Mouse (Mus musculus): ENCODE data around the gene Cyp26c1. TPM values are rescaled to one million over a fixed set of nuclear protein-coding genes. Genes with fewer than 3 reads are reported as not detected.
A peak's percentile ranks its signal among the peaks of the same experiment; 100 is the strongest.

Gene Cyp26c1
- polyA plus RNA-seq, 1 experiment from 2014 or later = not detected

DNA sequence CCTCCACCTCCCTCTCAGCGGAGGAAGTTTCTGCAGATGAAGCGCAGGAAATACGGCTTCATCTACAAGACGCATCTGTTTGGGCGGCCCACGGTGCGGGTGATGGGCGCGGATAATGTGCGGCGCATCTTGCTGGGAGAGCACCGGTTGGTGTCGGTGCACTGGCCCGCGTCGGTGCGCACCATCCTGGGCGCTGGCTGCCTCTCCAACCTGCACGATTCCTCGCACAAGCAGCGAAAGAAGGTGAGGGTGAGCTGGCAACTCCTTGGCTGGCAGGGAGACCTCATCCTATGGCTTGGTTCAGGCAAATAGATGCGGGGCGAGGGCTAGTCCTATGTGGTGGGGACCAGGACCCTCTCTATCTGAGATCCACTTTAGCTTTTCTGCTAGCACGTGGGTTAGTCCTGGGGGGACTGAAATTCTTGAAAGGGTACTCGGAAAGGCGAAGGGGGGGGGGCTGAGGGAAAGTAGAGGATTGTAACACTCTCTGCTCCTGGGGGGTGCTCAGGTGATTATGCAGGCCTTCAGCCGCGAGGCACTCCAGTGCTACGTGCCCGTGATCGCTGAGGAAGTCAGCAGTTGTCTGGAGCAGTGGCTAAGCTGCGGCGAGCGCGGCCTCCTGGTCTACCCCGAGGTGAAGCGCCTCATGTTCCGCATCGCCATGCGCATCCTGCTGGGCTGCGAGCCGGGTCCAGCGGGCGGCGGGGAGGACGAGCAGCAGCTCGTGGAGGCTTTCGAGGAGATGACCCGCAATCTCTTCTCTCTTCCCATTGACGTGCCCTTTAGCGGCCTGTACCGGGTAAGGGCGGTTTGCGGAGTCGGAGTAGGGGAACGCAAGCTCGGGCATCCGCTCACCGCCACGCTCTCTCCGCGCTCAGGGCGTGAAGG, 13.1 kb downstream of the Cyp26c1 start:
- Histone ChIP-seq H3K4me1 (ENCODE audit: insufficient read depth) (no peaks in the 10 kb centered on the region; the same call in 1 of the 2 replicates), H3K27me3 (ENCODE audit: insufficient read depth, low read length) (peaks cover 100% of the 10 kb centered on the region), H3K4me3 (ENCODE audit: low read depth, low read length) (peak overlapping the region; percentile 33), H3K36me3 (ENCODE audit: insufficient read depth) (no peaks in the 10 kb centered on the region), H3K9me3 (ENCODE audit: low read depth, low read length) (no peaks in the 10 kb centered on the region), H3K4me2 (peak overlapping the region; percentile 58), H3K27ac (ENCODE audit: low read depth) (no peak overlapping the region), H3K9ac (no peak overlapping the region)
- WGBS = 1% methylated on average over 63 of the region's 63 CpGs
- no peak for TF ChIP-seq CTCF (IDR thresholded peaks at IDR 0.05; ENCODE audit: low read depth)
- DNase-seq = peak; percentile 53
- no peak for ATAC-seq (ENCODE audit: insufficient read depth)

DNA sequence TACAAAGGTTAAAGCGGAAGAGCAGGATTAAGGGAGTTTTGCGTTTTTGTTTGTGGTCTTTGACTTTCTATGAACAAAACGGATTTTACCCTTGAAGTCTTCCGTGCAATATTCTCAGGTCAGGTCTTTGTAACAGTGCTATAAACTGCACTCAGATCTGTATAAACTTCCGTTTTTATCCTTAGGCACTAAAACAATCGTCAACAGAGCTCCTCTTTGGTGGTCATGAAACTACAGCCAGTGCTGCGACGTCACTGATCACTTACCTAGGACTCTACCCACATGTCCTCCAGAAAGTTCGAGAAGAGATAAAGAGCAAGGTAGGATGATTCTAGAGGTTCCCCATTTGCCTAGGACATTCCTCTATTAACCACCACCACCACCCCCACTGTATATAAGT, 14.3 kb downstream of the Cyp26c1 start:
- no peak for DNase-seq
- Histone ChIP-seq H3K27ac (ENCODE audit: low read depth) (no peak overlapping the region), H3K9me3 (ENCODE audit: low read depth, low read length) (no peaks in the 10 kb centered on the region), H3K4me2 (no peak overlapping the region), H3K4me3 (ENCODE audit: low read depth, low read length) (no peak overlapping the region), H3K27me3 (ENCODE audit: insufficient read depth, low read length) (peaks cover 90% of the 10 kb centered on the region), H3K36me3 (ENCODE audit: insufficient read depth) (no peaks in the 10 kb centered on the region), H3K4me1 (ENCODE audit: insufficient read depth) (no peaks in the 10 kb centered on the region; the same call in 1 of the 2 replicates), H3K9ac (no peak overlapping the region)
- no peak for TF ChIP-seq CTCF (IDR thresholded peaks at IDR 0.05; ENCODE audit: low read depth)
- WGBS = 24% methylated on average over 9 of the region's 9 CpGs
- ATAC-seq (ENCODE audit: insufficient read depth) = no peak

DNA sequence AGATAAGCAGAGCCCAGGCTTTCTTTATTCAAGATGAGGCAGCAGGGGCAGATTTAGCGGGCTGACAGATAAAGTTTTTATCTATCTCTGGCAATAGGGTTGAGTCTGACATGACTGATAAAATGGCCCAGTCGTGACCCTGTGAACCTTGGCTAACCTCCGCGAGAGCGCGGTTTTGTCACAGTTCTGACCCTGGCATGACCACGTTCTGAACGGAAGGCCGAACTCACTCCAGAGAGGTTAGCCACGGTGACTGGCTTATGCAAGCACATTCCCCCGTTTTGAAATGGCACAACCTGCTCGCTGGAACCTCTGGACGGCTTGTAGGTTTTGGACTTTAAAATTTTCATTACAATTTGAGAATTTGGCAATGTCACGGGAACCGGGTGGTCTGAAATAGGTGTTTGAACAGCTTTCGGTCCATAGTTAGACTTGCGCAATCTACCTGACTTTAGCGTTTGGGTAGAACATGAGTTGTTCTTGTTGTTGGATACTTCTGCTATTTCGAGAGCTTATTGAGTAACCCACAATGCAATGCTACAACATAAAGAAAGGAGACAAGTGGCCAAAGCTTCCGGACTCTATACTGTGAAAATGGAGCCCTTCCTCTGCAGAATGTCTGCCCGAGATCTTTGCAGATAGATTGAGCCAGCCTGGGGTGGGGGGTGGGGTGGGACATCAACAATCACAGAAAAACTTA, 17.1 kb downstream of the Cyp26c1 start:
- Histone ChIP-seq H3K27ac (ENCODE audit: low read depth) (no peak overlapping the region), H3K4me3 (ENCODE audit: low read depth, low read length) (no peak overlapping the region), H3K27me3 (ENCODE audit: insufficient read depth, low read length) (peaks cover 62% of the 10 kb centered on the region), H3K9me3 (ENCODE audit: low read depth, low read length) (no peaks in the 10 kb centered on the region), H3K9ac (no peak overlapping the region), H3K4me1 (ENCODE audit: insufficient read depth) (no peaks in the 10 kb centered on the region), H3K36me3 (ENCODE audit: insufficient read depth) (no peaks in the 10 kb centered on the region), H3K4me2 (no peak overlapping the region)
- no peak for TF ChIP-seq CTCF (IDR thresholded peaks at IDR 0.05; ENCODE audit: low read depth)
- 36% methylated on average over 21 of the region's 21 CpGs for WGBS
- ATAC-seq (ENCODE audit: insufficient read depth) (no peak), DNase-seq (no peak)

DNA sequence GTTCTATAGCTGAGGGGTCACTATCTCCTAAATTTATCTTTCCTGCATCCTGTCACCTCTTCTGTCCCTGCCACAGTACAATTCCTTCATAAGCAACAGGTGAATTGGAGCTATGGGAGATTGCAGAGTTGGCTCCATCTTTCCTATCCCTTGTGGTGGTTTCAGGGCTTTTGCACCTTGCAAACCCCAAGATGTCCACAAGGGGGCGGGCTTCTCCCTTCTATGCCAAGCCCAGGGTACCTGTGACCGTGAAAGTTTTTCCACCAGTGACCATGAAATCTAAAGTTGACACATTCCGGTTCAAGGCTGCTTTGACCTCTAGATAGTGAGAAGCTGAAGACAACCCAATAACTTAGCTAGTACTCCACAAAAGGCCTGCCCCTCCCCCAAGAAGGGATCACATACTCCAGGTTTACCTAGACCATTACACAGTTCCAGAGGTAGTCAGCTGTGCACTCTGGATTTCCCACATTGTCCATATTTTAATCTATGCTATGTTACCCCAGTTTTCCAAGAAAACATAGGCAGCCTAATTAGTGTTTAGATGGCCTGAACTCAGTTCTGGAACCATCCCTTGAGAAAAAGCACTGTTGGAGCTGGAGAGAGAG, 18.6 kb downstream of the Cyp26c1 start:
- peaks cover 47% of the 10 kb centered on the region for H3K27me3 ChIP-seq (ENCODE audit: insufficient read depth, low read length)
- no peaks in the 10 kb centered on the region for H3K36me3 ChIP-seq (ENCODE audit: insufficient read depth)
- peak; percentile 89 for TF ChIP-seq CTCF (IDR thresholded peaks at IDR 0.05; ENCODE audit: low read depth)
- no peaks in the 10 kb centered on the region for H3K4me1 ChIP-seq (ENCODE audit: insufficient read depth)
- H3K4me2 ChIP-seq = no peak overlapping the region
- H3K9ac ChIP-seq = no peak overlapping the region
- peak; percentile 79 for DNase-seq
- no peaks in the 10 kb centered on the region for H3K9me3 ChIP-seq (ENCODE audit: low read depth, low read length)
- H3K4me3 ChIP-seq (ENCODE audit: low read depth, low read length) = no peak overlapping the region
- no peak overlapping the region for H3K27ac ChIP-seq (ENCODE audit: low read depth)
- ATAC-seq (ENCODE audit: insufficient read depth) = peak; percentile 60; the same call in 1 of the 2 replicates
- 4% methylated on average over 3 of the region's 3 CpGs for WGBS

DNA sequence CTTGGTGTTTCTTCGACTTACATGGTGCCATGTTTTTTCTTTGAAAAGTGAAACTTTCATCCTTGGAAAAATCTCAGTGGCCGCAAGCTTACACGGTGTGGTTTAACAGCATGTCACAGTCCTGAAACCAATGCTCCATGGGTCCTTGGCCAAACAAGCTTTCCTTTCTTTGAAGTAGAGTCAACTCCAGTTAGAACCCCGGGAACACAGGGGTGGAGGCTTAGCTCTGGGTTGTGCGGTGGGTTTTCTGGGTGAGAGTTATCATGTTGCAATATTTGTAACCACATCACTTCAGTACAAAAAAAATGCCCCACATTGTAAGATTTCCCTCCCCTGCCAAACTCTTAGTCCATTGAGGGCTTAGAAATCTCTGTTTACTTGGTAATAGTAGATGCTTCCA, 20.3 kb downstream of the Cyp26c1 start:
- ATAC-seq (ENCODE audit: insufficient read depth) = no peak

DNA sequence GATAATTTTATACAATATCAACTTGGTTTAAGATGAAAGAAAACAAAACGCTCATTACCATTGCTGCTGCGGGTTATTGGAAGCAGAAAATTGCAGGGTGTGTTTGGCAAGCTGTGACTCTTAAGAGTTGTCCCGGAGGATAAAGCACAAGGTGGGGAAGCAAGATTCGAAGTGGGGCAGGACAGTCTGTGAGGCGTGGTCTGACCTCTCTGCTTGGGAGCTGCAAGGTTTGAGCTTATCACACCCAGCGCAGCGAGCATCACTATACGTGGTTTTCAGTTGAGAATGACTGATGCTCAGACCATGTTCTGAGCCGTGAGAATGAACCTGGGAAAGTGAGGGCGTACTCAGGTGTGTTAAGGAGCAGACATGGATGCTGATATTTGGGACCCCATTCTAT, 29.3 kb downstream of the Cyp26c1 start:
- no peaks in the 10 kb centered on the region for H3K4me1 ChIP-seq (ENCODE audit: insufficient read depth)
- ATAC-seq (ENCODE audit: insufficient read depth) = no peak
- no peak for DNase-seq
- no peak overlapping the region for H3K4me3 ChIP-seq (ENCODE audit: low read depth, low read length)
- no peak overlapping the region for H3K4me2 ChIP-seq
- no peaks in the 10 kb centered on the region for H3K36me3 ChIP-seq (ENCODE audit: insufficient read depth)
- H3K9ac ChIP-seq = no peak overlapping the region
- H3K27ac ChIP-seq (ENCODE audit: low read depth) = no peak overlapping the region
- WGBS = 63% methylated on average over 10 of the region's 10 CpGs
- H3K27me3 ChIP-seq (ENCODE audit: insufficient read depth, low read length) = no peaks in the 10 kb centered on the region
- TF ChIP-seq CTCF (IDR thresholded peaks at IDR 0.05; ENCODE audit: low read depth) = no peak
- H3K9me3 ChIP-seq (ENCODE audit: low read depth, low read length) = no peaks in the 10 kb centered on the region

More for the DNA sequence above, 20.3 kb downstream of the Cyp26c1 start:
- WGBS = 81% methylated on average over 5 of the region's 5 CpGs
- Histone ChIP-seq H3K27me3 (ENCODE audit: insufficient read depth, low read length) (peaks cover 30% of the 10 kb centered on the region), H3K27ac (ENCODE audit: low read depth) (no peak overlapping the region), H3K4me2 (no peak overlapping the region), H3K9me3 (ENCODE audit: low read depth, low read length) (no peaks in the 10 kb centered on the region), H3K4me1 (ENCODE audit: insufficient read depth) (no peaks in the 10 kb centered on the region), H3K9ac (no peak overlapping the region), H3K4me3 (ENCODE audit: low read depth, low read length) (no peak overlapping the region), H3K36me3 (ENCODE audit: insufficient read depth) (no peaks in the 10 kb centered on the region)
- no peak for TF ChIP-seq CTCF (IDR thresholded peaks at IDR 0.05; ENCODE audit: low read depth)
- DNase-seq = no peak

DNA sequence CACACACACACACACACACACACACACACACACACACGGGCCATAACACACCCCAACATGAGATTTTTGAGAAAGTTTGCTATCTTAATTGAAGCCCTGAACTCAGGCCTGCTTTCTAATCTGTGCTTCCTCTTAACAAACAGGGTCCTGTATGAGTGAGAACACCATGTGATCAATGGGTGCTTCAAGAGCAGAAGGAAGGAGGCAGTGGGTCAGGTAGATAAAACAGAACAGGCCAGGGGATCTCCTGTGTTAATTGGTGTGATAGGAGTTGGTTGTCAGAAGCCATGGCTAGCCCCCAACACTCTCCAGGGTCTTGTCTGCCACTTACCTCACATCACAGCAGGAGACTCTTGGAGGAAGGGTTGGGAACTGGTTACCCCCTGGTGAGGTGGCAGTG, 30.6 kb downstream of the Cyp26c1 start:
- no peak overlapping the region for H3K4me2 ChIP-seq
- H3K36me3 ChIP-seq (ENCODE audit: insufficient read depth) = no peaks in the 10 kb centered on the region
- no peaks in the 10 kb centered on the region for H3K27me3 ChIP-seq (ENCODE audit: insufficient read depth, low read length)
- no peak overlapping the region for H3K27ac ChIP-seq (ENCODE audit: low read depth)
- DNase-seq = no peak
- no peaks in the 10 kb centered on the region for H3K9me3 ChIP-seq (ENCODE audit: low read depth, low read length)
- H3K4me1 ChIP-seq (ENCODE audit: insufficient read depth) = no peaks in the 10 kb centered on the region
- H3K4me3 ChIP-seq (ENCODE audit: low read depth, low read length) = no peak overlapping the region
- 27% methylated on average over 1 of the region's 1 CpGs for WGBS
- TF ChIP-seq CTCF (IDR thresholded peaks at IDR 0.05; ENCODE audit: low read depth) = no peak
- no peak overlapping the region for H3K9ac ChIP-seq
- ATAC-seq (ENCODE audit: insufficient read depth) = no peak

Data from lung, embryonic 14.5 days (tissue).